Mouse (Mus musculus) kidney, adult 18-20 months (tissue): ENCODE measurements around the gene Gabrg3.
"Not testable (repeated sequence)": the region's sequence is repeated elsewhere in the genome, so short reads cannot be mapped to it uniquely, and the experiment has no call there.

Source experiments
- DNase-seq: peaks from one replicate; pipeline ENCODE4 v3.0.0; 2021

The Gabrg3 gene

DNA sequence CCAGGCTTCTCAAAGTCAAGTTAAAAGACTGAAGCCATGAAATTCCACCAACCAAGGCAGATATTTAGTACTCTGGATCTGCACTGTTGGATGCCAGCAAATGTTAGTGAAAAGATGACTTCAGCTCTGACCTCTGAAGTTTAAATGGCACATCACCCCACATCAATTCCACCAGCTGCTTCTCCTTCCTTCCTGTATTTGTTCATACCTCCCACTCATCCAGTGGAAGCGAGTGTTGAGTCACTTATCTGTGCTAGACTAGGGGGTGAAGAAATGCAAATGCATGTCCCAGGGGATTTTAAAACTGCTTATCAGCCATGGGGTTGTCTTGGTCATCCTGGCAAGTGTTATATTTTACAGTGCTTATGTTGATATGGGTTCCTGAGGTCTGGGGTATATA is 79.7 kb downstream of the Gabrg3 start:
- no peak for DNase-seq

DNA sequence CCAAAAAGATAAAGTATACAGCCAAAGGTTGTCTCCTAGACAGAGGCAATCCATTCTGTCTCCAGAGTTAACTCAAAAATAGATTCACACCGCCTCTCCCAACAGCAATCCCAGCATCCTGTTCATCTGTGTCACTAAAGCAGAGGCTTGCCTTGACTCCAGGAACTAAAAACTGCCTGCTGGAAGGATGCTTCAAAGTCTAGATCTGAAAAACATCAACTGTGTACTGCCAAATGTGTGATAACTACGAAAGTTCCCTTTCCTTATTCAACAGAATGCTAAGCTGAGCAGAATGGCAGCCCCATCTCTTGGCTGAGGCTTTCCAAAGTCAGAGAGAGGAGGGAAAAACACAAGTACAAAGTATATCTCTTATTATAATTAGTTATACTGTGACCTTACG is 90.3 kb downstream of the Gabrg3 start:
- no peak for DNase-seq

DNA sequence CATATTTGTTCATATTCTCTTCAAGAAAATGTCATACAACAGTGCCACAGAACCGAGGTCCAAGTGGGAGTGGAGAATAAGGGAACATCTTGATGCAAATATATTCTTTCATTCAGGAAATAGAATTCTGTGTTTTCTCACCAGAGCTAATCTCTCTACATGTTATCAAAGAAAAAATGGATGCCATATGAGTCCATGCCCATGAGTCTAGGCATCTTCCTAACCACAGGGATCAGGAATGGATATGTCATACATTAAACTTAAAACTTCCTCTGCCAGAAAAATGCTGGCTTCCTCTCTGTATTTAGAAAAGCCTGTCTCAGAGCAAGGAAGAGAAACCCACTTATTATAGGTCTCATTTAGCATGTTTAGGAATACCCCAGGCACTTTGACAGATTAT is 92.9 kb downstream of the Gabrg3 start:
- DNase-seq: no peak

DNA sequence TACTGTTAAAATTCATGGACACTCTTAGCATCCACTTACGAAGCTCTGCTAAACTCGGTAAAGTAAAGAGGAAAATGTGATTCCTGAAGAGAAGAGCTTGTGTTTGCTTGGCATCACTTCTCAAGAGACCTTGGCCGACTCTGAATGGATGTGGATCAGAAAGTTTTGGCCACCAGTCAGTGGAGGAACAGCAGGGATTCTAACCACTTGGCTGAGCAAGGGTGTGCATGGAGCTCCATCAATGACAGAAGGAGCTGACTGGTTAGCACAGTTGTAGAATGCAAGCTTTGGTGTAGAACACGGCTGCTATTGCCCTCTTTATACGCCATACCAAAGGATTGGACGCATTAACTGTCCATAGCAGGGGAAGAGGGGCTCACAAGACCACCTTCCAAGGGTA is 93.4 kb downstream of the Gabrg3 start:
- no peak for DNase-seq

DNA sequence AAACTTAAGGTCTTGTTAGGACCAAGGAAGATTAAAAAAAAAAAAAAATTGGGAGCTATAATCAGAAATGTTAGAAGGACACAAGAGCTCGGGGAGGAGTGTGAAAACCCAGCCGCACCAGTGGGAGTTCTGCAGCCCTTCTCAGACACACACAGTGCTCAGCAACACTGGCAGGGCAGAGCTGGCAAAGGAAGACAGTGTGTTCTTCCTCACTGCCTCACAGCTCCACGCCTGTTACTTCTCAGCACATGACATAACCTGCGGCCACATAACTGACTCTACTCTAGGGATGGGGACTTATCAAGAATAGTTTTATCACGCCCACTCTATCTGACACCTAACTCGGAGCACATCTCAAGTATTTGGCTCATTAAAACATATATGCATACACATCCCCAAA is 103.8 kb downstream of the Gabrg3 start:
- no peak for DNase-seq

DNA sequence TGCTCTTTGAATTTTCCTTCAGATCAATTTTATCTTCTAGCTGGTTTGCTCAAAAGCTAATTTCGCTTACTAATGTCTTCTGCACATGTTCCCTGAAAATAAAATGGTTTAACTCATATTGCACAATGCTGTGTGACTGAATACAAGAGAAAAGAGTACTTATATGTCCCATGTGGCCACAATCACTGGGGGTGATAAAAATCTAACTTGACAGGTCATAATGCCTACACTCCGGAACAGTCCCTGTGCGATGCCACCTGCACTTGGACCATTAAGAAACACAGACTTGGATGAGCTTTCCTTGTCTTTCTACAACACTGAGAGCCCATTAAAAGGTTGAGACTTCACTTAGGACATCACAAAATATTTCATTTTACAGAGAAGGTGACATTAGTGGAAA is 108.1 kb downstream of the Gabrg3 start:
- no peak for DNase-seq

DNA sequence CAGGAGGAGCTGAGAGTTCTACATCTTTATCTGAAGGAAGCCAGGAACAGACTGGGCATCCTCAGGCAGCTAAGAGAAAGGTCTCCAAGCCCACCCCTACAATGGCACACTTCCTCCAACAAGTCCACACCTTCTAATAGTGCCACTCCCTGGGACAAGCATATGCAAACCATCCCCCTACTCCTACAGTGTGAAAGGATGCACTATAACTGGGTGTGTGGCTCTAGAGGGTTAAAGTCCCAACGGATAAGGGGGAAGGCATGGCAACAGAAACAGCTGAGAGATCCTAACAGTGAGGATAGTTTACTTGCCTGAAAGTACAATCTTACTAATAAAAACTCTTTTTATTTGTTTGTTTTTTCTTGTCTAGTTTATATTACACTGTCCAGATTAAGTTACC is 126.8 kb downstream of the Gabrg3 start:
- no peak for DNase-seq

DNA sequence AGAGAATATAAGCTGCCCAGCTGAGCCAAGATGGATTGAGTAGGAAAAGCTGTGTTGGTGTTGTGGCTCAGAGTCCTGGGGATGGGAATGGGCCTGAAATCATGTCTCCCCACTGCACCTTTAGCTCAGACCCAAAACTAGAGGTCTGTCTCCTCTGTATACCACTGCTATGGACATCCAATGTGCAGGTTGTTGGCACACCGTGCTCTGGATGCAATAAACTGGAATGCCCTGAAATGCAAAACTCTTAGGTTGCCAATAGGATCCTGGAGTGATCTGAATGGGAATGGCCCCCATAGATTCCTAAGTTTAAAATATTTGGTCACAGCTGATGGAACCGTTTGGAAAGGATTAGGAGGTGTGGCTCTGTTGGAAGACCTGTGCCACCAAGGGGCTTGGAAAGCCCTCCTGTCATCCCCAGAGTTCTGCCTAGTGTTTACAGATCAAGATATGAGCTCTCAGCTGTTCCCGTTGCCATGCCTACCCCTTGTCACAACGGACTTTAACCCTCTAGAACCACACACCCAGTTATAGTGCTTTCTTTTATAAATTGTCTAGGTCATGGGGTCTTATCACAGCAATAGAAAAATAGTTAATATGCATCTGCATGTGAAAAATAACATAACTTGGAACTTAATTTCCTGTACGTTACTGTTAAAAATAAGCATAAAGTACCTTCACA is 128.0 kb downstream of the Gabrg3 start:
- no peak for DNase-seq

DNA sequence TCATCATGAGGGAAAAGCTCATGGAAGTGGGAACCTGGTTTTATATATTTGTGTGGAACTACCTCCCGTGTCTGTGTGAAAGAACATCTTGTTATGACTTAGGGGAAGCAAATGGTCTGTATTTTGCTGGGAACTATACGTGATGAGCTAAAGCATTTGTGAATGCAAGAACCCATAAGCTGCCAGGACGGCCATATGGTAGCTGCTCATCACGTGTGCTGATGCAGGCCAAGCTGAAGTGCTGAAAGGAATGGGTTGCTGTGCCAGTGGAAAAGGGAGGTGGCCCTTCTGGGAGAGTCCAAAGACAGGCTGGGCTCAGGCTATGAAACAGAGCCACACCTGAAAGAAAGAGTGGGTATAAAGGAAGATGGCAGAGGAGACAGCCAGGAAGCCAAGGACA is 143.0 kb downstream of the Gabrg3 start:
- DNase-seq: no peak

DNA sequence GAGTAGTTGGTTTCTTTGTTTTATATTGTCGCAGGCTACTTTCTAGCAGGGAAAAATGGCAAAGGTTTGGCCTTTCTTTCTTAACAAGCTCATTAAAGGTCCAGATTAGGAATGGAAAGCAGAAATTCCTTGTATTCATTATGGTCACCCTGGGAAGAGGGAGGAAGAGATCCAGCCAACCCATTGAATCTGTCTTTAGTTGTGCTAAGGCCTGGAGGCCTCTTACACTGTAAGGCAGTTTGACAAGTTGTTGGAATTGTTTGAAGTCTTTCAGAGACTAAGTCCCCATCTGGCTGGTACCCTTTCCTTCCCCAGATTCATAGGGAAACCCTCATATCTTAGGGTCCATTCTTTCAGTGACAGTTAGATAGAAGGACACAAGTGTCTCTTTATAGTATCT is 172.9 kb downstream of the Gabrg3 start:
- DNase-seq: no peak

DNA sequence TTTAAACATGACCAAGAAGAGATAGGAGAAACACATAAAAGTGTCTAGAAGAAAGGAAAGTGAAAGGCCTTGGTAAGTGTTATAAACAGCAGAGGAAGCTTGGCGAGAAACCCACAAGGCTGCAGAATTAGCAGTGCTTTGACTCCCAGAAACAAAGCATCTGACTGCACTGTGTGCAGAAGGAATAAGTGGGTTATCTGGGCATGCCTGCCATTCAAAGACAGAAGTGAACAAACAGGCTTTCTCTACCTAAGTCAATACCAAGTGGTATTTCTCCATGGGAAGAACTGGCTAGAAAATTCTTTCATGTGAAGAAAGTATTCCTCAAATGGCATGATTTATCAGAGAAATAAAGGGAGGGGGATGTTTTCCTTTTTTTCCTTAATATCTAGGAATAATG is 201.0 kb downstream of the Gabrg3 start:
- DNase-seq: no peak

DNA sequence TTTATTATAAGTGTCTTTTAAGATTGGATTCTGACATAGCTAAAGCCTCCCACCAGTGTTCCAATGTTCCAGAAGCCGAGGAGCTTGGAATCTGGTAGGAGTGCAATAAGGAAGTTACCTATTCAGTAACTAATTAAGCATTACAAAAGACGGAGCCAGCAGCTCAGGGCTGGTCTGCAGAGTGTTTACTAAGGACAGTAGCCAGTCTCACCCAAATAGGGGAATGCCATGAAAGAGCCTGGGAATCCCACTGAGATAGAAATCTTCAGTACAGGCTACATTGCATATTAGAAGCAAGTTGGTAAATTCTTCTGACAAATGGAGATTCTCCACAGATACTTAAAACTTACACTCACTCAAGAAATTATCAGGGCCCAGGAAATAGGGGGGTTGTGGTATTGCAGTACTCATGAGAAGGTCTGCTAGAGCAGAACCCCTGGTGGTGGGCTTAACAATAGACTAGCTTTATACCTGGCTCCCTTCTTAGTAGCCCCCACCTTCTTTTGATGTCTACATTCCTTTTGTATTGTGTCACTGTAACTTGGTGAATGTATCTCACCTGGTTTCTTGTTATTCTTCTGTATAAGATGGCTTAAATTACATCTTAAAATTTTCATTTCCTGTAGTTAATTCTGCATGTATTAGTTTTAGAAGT is 211.0 kb downstream of the Gabrg3 start:
- not testable (repeated sequence) for DNase-seq

DNA sequence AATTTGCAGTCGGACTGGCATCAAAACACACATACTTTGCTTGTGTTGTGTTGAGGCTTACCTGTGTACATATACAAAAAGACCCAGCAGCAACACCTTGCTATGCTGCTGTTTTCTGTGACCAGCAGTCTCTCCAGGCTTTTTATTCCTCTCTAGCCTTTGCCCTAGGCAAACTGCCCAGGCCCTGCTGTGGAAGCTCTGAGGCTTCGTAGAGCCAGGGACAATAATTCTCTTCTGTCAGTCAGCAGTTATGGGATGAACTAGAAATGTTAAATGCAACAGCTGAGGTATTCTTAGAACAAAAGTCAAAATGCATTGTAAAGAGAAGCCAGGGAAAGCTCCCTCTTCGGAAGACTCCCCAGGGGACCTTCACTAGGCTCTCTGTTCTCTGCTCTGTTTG is 220.1 kb downstream of the Gabrg3 start:
- peak; percentile 16 for DNase-seq

DNA sequence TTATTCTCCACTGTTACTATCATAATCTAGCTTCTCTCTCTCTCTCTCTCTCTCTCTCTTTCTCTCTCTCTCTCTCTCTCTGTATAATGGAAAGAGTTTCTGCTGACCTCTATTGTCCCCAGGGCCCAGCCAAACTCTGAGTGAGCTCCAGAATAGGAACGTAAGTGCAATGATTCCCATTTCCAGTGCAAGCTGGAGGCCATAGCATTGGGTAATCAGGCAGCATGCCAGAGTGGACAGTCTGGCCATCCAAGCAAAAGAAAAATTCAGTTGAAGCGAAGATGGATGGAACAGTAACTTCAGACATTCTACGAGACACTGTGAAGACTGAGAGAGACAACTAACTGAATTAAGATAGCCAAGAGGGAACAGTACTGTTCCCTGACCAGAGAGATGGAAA is 228.8 kb downstream of the Gabrg3 start:
- DNase-seq: no peak

DNA sequence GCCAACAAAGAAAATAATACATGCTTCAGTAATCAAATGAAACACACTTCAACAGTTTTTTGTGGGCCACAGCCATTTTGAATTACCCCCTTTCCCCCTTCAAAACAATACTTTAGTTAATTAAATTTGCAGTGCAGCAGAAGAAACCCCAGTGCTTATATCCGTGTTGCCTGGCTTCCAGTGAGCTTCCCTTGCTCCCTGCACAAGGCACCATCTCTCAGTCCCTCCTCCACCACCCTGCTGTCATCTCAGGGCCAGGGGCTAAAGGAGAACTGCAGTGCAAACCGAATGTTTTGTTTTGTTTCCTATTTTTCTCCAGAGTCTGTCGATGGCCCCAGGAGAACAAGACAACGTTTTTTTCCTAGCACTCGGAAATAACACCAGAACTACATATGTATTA is 233.2 kb downstream of the Gabrg3 start:
- DNase-seq: no peak

DNA sequence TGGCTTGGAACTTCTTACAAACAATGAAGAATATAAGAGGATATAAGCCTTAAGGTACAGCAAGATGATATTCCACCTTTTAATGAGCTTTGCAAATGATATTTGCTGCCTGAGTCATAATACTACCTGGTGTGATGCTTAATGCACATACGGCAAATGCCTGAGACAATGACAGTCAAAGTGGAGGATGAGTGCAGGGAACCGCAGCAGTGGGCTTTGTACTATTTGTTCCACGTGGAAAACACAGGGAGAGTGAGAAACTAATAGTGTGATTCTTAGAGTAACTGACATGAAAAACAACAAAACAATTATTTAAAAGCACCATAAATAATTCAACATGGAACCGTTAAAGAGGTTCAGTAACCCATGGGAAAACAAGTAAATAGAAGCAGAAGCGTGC is 236.2 kb downstream of the Gabrg3 start:
- no peak for DNase-seq

DNA sequence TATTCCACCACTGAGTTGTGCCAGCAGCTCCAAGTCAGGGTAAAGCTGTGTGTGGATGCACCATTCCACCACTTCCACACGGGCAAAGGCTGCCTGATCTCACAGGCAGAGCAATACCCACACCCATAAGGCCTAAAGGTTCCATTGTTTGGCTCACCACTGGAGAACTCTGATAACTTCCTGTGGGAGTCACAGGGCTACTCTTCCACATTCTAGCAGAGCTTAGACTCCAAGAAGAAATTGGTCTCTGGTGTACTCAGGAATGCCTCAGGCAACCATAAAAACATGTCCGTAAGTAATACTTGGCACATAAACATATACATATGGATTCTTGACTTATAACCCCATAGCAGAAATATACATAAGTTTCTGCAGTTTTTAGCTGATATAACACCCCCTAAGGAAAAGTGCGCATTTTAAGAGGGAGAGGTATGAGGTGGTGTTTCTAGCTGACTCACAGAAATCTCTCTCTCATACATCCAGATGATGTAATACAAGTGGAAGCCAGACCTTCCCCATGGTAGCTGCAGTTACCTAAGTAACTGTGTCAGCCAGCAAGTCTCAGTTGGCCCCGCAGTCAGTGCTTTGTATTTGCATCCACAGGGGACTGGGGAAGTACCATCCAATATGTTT is 248.8 kb downstream of the Gabrg3 start:
- DNase-seq: no peak

DNA sequence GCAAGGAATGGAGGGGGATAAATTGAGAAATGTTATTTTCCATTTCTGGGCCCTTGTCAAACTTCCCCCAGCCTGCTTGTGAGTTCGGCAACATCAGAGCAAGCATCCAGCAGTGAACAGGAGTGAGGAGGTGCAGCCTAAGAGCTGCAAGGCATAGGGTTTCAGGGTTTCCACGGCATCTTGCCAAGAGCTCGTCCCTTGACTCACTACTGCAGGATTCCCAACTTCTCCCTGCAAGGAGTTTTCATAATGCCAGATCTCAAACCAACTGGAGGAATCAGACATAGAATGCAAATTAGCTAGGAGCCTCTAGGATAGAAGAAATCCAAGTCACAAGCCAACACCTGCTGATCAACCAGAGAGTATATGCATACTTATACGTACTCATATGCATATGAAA is 254.0 kb downstream of the Gabrg3 start:
- no peak for DNase-seq

DNA sequence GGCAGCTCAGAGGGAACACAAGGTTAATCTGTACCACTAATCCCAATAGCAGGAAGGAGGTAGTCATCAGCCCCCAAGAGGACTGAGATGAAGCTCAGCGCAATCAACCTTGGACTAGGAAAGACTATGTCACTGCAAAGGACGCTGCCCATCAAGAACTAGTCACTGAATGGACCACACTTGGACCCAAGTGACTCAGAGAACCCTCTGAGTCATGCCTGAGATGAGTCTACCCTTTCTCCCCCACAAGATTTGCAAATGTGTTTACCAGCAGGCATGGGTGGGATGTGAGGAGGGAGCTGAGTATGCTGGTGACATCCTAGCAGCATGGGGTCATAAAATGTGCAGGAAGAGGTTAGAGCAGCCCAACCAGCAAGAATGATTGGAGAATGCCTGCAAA is 254.5 kb downstream of the Gabrg3 start:
- DNase-seq: no peak

DNA sequence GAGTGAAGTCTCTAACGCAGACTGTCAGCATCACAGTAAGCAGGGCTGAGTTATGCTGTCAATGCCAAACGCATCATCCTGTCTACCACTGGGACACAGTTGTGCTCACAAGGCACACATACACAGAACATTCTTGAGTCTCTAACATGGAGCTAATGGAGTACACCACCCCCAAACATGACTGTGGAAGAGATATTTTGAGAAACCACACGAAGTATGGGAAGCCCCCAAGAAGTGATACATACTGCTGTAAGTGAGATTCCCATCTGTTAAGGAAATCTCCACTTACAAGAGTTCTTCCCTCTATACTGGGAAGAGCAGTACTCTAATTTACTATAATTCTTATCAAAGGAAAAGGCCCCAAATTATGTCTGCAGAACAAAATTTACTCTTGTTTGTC is 286.9 kb downstream of the Gabrg3 start:
- DNase-seq: no peak

DNA sequence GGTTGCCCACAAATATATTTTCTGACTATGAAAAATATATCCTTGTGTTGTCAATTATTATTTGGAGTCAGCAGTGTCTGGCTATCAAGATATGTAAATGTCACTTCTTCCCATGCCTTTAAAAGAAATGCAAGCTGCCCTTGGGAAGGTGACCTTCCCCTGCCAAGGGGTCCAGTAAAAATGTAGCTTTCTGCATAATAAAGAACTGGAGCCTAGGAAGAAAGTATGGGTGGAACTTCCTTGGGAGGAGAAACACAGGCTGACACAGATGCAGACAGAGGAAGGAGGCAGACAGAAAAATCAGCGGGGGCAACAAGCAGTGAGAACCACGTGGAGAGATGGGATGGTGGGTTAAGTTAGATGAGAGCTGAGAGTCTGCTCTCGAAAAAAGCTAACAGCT is 304.9 kb downstream of the Gabrg3 start:
- no peak for DNase-seq

DNA sequence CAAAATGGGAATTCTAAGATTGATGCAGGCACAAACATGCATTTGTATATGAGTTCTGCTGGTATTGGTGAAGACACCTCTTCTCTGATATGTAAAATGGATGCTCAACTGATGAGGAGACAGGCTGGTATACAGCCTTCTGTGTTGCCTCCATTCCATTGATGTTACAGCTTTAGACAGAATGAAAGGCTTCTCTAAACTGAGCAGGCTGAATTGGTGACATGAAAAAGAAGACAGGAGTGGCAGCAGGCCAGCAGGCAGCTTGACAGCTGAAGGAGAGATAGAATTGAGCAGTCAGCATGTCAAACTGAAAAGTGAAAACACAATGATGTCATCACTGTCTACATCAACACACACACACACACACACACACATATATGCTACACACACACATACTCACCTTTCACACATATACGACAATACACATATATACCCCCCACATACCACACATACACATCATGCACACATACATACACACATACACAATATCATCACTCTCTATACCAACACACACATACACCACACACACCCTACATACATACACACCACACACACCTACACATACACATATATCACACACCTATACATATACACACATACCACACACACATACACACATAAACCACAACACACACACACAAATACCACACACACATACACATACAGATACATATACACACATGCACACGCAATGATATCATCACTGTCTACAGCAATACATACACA is 315.4 kb downstream of the Gabrg3 start:
- DNase-seq: no peak

DNA sequence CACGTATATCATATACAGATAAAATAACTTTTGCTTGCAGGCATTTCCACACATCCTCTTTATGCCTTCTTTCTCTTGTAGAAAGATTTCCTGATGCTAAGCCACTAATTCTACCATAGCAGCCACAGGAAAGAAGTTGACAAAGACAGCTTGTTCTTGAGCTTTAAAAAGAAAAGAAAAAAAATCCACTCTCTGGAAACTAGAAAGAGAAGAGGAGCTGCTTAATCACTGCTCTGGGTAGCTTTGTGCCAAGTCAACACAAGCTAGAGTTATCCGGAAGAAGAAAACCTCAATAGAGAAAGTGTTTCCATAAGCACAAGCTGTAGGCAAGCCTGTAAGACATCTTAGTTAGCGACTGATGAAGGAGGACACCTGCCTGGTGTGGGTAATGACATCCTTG is 321.6 kb downstream of the Gabrg3 start:
- DNase-seq: no peak
